Mouse (Mus musculus) ES-E14 (cell line): ENCODE results near the gene Tcta. TPM values are rescaled to one million over a fixed set of nuclear protein-coding genes. Genes with fewer than 3 reads are reported as not detected.

Experiments used
- DNase-seq: peaks from one replicate; pipeline ENCODE4 v3.0.0-alpha.2; 2013; ENCODE audit warnings: low read depth, low spot score
- H3K27ac ChIP-seq: 2 replicates; pipeline ENCODE4 v1.5.1; 2012; ENCODE audit warnings: low read depth, mild to moderate bottlenecking, low read length, moderate library complexity, mixed read lengths; ENCODE audit not compliant: poor library complexity, insufficient read depth, severe bottlenecking
- H3K36me3 ChIP-seq: 2 replicates; pipeline ENCODE4 v1.6.1; 2012; ENCODE audit warnings: mild to moderate bottlenecking, low read length, moderate library complexity, mixed read lengths; ENCODE audit not compliant: control insufficient read depth, poor library complexity, insufficient read depth, severe bottlenecking
- H3K4me1 ChIP-seq, 2 experiments: fragments of 150-350 bp in 1 of 2; sonication (generic) in 1 of 2; 2 replicates each; pipeline ENCODE4 v1.6.1; 2012; ENCODE audit warnings: low read length in 2 of 2, mild to moderate bottlenecking in 1 of 2, mixed read lengths in 1 of 2; ENCODE audit not compliant: control insufficient read depth in 2 of 2, insufficient read depth in 2 of 2, poor library complexity in 1 of 2
- H3K4me3 ChIP-seq, 2 experiments: fragments of 150-350 bp in 1 of 2; sonication (generic) in 1 of 2; 2 replicates each; pipeline ENCODE4 v1.5.1; 2012; ENCODE audit warnings: low read length in 2 of 2, low read depth in 1 of 2, mild to moderate bottlenecking in 1 of 2, mixed read lengths in 1 of 2; ENCODE audit not compliant: insufficient read depth in 1 of 2, poor library complexity in 1 of 2, severe bottlenecking in 1 of 2
- H3K9ac ChIP-seq: 2 replicates; pipeline ENCODE4 v1.6.1; 2012; ENCODE audit warnings: low read depth, mild to moderate bottlenecking, low read length, mixed read lengths; ENCODE audit not compliant: poor library complexity, insufficient read depth, severe bottlenecking
- H3K9me3 ChIP-seq: fragments of 150-350 bp; sonication (generic); 2 replicates; pipeline ENCODE4 v1.6.1; 2012; ENCODE audit warnings: low read depth, mild to moderate bottlenecking, low read length; ENCODE audit not compliant: control insufficient read depth, insufficient read depth
- CHD2 ChIP-seq: IDR thresholded peaks from 2 replicates; pipeline ENCODE4 v1.6.1; 2014; ENCODE audit warnings: mild to moderate bottlenecking, low read depth, low read length, inconsistent platforms
- HCFC1 ChIP-seq: IDR thresholded peaks from 2 replicates; pipeline ENCODE4 v1.6.1; 2012; ENCODE audit warnings: low read length, inconsistent platforms, borderline replicate concordance; ENCODE audit not compliant: insufficient read depth
- MAFK ChIP-seq: IDR thresholded peaks from 2 replicates; pipeline ENCODE4 v1.6.1; 2014; ENCODE audit warnings: mild to moderate bottlenecking, low read depth, low read length, inconsistent platforms; ENCODE audit not compliant: insufficient read depth
- ZC3H11A ChIP-seq: IDR thresholded peaks from 2 replicates; pipeline ENCODE4 v1.6.1; 2012; ENCODE audit warnings: low read depth, mild to moderate bottlenecking, inconsistent platforms, low read length, borderline replicate concordance
- ZNF384 ChIP-seq: IDR thresholded peaks from 2 replicates; pipeline ENCODE4 v1.6.1; 2012; ENCODE audit warnings: low read depth, low read length, inconsistent platforms
- in situ Hi-C, 2 experiments: fragments of 600-800 bp; cut with MboI; formaldehyde crosslinking; loops; one replicate each; pipeline ENCODE4 v1.15.1; 2025; ENCODE audit warnings: low sequenced_read_pairs in 2 of 2, inconsistent platforms in 1 of 2; ENCODE audit not compliant: unreplicated experiment in 2 of 2
- total RNA-seq: library from RNA; depleted of rRNA; stranded (reverse); fragments of 300-350 nt; gene quantifications from 2 replicates; pipeline ENCODE4 v1.2.3, GENCODE M21; 2012; rRNA removed

The Tcta gene
- total RNA-seq: 10.0 and 11.0 TPM in 2 replicates

- in situ Hi-C loops: no loop called here
- no peak for TF ChIP-seq MAFK
- TF ChIP-seq ZC3H11A: no peak
- TF ChIP-seq ZNF384: no peak
- no peak for TF ChIP-seq CHD2
- 0 out of 2 replicates have a peak, but pooled peaks have one; percentile 47 for TF ChIP-seq HCFC1
- Histone ChIP-seq H3K9me3 (no peaks in the 10 kb centered on the region), H3K27ac (peak within 1 kb of the TSS; percentile 97), H3K4me3 (peak within 1 kb of the TSS; percentile 98), H3K36me3 (peaks cover 17% of the 10 kb centered on the region), H3K4me1 (peaks cover 9% of the 10 kb centered on the region in 2 experiments), H3K9ac (peak within 1 kb of the TSS; percentile 99)
- DNase-seq: peak; percentile 99
These were observed at the start of gene Tcta, which contains the start of gene Rhoa for GRCm38 (mm10) chr9:108305629-108306520. TSS of gene Tcta (minus strand) at chr9:108306160. TSS of gene Rhoa (plus strand) at chr9:108306129.

DNA sequence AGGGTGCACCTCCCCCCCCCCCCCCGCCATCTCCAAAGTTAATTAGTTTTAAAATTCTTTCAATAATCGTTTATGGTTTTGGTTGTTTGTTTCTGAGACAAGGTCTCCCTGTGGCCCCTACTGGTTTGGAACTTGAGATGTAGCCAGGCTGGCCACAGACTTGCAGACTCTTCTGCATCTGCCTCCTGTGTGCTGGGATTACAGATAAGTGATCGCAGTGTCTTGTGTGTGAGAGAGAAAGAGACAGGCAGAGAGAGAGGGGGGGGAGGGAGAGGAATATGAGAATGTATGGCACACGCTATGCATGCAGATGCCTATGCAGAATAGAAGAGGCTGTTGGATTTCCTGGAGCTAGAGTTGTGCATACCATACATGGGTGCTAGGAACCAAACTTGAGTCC is 43.8 kb upstream of the Tcta start:
- in situ Hi-C loops: no loop called here
- Histone ChIP-seq H3K4me1 (peaks cover 5% of the 10 kb centered on the region in 2 experiments), H3K9me3 (no peaks in the 10 kb centered on the region), H3K4me3 (no peak overlapping the region), H3K9ac (no peak overlapping the region), H3K36me3 (peaks cover 16% of the 10 kb centered on the region), H3K27ac (no peak overlapping the region)
- TF ChIP-seq HCFC1 (no peak), ZNF384 (no peak), CHD2 (no peak), MAFK (no peak), ZC3H11A (no peak)
- DNase-seq: no peak

- no peak overlapping the region for H3K27ac ChIP-seq
- no peak for TF ChIP-seq HCFC1
- TF ChIP-seq ZC3H11A: no peak
- TF ChIP-seq MAFK: no peak
- TF ChIP-seq CHD2: no peak
- TF ChIP-seq ZNF384: no peak
- peaks cover 5% of the 10 kb centered on the region in 2 experiments for H3K4me1 ChIP-seq
- peak overlapping the region; percentile 76 for H3K9ac ChIP-seq
- H3K36me3 ChIP-seq: peaks cover 12% of the 10 kb centered on the region
- no peaks in the 10 kb centered on the region for H3K9me3 ChIP-seq
- DNase-seq: no peak
- H3K4me3 ChIP-seq: peak overlapping the region; percentile 74 to 83
- in situ Hi-C loops: no loop called here
These were observed 42.3 kb upstream of the Tcta start for GRCm38 (mm10) chr9:108348290-108348680.

DNA sequence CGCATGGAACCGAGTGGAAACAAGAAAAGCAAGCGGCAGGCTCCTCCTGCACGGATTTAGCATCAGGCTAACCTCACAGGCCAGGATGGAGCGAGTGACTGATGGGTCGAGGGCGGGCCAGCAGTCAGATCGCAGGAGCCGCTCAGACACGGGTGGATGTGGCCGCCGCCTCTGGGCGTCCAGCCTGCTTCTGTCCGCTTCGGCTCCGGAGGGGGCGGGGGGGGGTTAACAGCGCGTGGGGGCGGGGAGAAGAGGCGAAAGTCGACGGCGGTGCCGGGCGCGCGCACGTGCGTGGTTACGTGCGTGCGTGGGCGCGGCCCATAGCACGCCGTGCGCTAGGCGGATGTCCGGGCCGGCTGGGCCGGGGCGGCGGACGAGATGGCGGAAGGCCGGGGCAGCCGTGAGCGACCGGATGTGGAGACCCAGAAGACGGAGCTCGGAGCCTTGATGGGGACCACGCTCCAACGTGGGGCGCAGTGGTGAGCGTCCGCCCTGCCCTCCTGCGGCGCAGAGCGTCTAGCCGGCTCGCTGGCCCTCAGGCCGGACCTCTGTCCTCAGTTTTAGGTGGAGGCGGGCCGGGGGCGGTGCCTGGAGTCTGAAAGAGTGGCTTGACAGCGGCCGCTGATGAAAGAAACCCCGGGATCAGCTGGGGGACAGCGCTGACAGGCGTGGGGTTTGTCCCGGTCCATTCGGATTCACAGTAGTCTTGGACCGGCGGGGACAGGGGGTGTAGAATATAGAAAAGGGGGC is 41.8 kb upstream of the Tcta start, which contains the start of gene Usp4:
Usp4 (plus strand) TSS at position 314 of the 750 bp plus-strand sequence.
- Histone ChIP-seq H3K9ac (peak within 1 kb of the TSS; percentile 84), H3K36me3 (peaks cover 11% of the 10 kb centered on the region), H3K9me3 (no peaks in the 10 kb centered on the region), H3K4me1 (peaks cover 5% of the 10 kb centered on the region in 2 experiments), H3K27ac (peak within 1 kb of the TSS; percentile 28; the same call in 1 of the 2 replicates), H3K4me3 (peak within 1 kb of the TSS; percentile 74 to 83)
- TF ChIP-seq MAFK (no peak), CHD2 (no peak), HCFC1 (peak; percentile 53; the same call in 1 of the 2 replicates), ZNF384 (no peak)
- in situ Hi-C loops: no loop called here
- no peak for DNase-seq
